Mouse (Mus musculus) forebrain, embryonic 10.5 days (tissue): ENCODE measurements around the gene Higd1c. TPM values are rescaled to one million over a fixed set of nuclear protein-coding genes. Genes with fewer than 3 reads are reported as not detected.

ENCODE experiments used
- polyA plus RNA-seq: library from polyadenylated mRNA; unstranded; fragments of >200 nt; fragmentation: Nextera tagmentation; extraction: Ambion mirVana; gene quantifications from 2 replicates; pipeline ENCODE4 v1.2.1, GENCODE M21; 2016

The Higd1c gene
- polyA plus RNA-seq, 1 experiment from 2014 or later, result not detected

Other genes with a start within 250 kb of the Higd1c start
- gene Atf1, start 136.7 kb upstream of the Higd1c start, polyA plus RNA-seq, result 41.4 and 42.7 TPM in 2 replicates
- gene Tmprss12, start 83.7 kb upstream of the Higd1c start, polyA plus RNA-seq, result not detected in 2 replicates
- gene Mettl7a1, start 60.4 kb upstream of the Higd1c start, polyA plus RNA-seq, result 3.8 and 3.9 TPM in 2 replicates
- not detected in 2 replicates for gene Mettl7a3, start 29.6 kb upstream of the Higd1c start, polyA plus RNA-seq
- not detected in 2 replicates for gene Methig1, start 11.4 kb upstream of the Higd1c start, polyA plus RNA-seq
- not detected in 2 replicates for gene Mettl7a2, start 11.3 kb upstream of the Higd1c start, polyA plus RNA-seq
- gene Gm5475, start 57.6 kb downstream of the Higd1c start, polyA plus RNA-seq, result 0.05 TPM in 1 of 2 replicates, not detected in the other
- 29.2 and 29.4 TPM in 2 replicates for gene Slc11a2, start 60.5 kb downstream of the Higd1c start, polyA plus RNA-seq
- gene Letmd1, start 104.5 kb downstream of the Higd1c start, polyA plus RNA-seq, result 39.5 and 41.3 TPM in 2 replicates
- 17.0 and 17.2 TPM in 2 replicates for gene Csrnp2, start 130.9 kb downstream of the Higd1c start, polyA plus RNA-seq
- gene Tfcp2, start 187.5 kb downstream of the Higd1c start, polyA plus RNA-seq, result 31.4 and 33.4 TPM in 2 replicates
- 3.6 and 4.9 TPM in 2 replicates for gene Pou6f1, start 235.4 kb downstream of the Higd1c start, polyA plus RNA-seq